Mouse (Mus musculus) olfactory bulb, adult 2 months (tissue): Measurements from ENCODE around the gene Rex1bd. TPM values are rescaled to one million over a fixed set of nuclear protein-coding genes. Genes with fewer than 3 reads are reported as not detected.

ENCODE experiments used
- H3K27ac ChIP-seq: fragments of 200-500 bp; 2 replicates; pipeline ENCODE4 v1.5.1; 2012; ENCODE audit warnings: low read depth, low read length; ENCODE audit not compliant: insufficient read depth
- H3K4me1 ChIP-seq: fragments of 200-500 bp; 2 replicates; pipeline ENCODE4 v1.6.1; 2012; ENCODE audit warnings: low read length; ENCODE audit not compliant: control insufficient read depth, insufficient read depth
- H3K4me3 ChIP-seq: fragments of 200-500 bp; 2 replicates; pipeline ENCODE4 v1.5.1; 2012; ENCODE audit warnings: mild to moderate bottlenecking, low read depth, low read length, moderate library complexity; ENCODE audit not compliant: insufficient read depth
- CTCF ChIP-seq: fragments of 200-500 bp; IDR thresholded peaks from 2 replicates; pipeline ENCODE4 v1.5.1; 2012; ENCODE audit warnings: low read depth, mild to moderate bottlenecking, low read length, moderate library complexity; ENCODE audit not compliant: insufficient read depth
- POLR2A ChIP-seq: fragments of 200-500 bp; IDR thresholded peaks from 2 replicates; pipeline ENCODE4 v1.6.1; 2012; ENCODE audit warnings: mild to moderate bottlenecking, low read depth, low read length, moderate library complexity; ENCODE audit not compliant: insufficient read depth
- WGBS: fragments of 180-500 bp; shearing (Covaris S2); methylation state at CpG from one replicate; pipeline ENCODE4 v1.1.7; 2018; 5-methylcytosine and 5-hydroxymethylcytosine counted together
- polyA plus RNA-seq: library from polyadenylated mRNA; stranded (reverse); fragments of >200 nt; gene quantifications from 2 replicates; pipeline ENCODE4 v1.2.4, GENCODE M21; 2012; ENCODE audit warnings: low replicate concordance; ENCODE audit not compliant: missing spikeins, insufficient read depth, insufficient read length

The Rex1bd gene
- polyA plus RNA-seq, 1 experiment = not detected

DNA sequence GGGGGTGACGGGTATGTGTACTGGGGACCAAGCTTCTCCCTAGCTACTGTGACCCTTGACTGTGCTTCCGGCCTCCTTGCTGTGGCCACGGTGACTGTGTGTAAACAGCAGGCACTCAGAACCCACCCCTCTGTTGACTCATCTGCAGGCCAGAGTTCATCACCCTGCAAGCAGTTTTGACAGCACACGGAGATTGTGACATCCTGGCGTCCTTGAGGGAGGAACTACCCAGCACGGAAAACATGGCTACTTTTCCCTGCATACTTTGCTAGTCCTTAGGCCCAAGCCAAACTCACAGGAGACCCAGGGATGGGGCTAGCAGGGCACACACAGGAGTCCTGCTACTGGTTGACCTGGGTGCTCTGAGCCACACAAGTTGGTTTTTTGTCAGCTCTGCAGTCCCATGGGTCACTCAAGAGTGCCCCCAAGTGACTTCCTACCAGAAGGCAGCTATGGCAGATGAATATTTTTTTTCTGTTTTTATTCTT, 37.7 kb upstream of the Rex1bd start:
- H3K4me3 ChIP-seq = no peak overlapping the region
- WGBS = 74% methylated on average over 6 of the region's 6 CpGs
- TF ChIP-seq CTCF = no peak
- no peak for TF ChIP-seq POLR2A
- H3K27ac ChIP-seq = no peak overlapping the region
- H3K4me1 ChIP-seq = peaks cover 29% of the 10 kb centered on the region

DNA sequence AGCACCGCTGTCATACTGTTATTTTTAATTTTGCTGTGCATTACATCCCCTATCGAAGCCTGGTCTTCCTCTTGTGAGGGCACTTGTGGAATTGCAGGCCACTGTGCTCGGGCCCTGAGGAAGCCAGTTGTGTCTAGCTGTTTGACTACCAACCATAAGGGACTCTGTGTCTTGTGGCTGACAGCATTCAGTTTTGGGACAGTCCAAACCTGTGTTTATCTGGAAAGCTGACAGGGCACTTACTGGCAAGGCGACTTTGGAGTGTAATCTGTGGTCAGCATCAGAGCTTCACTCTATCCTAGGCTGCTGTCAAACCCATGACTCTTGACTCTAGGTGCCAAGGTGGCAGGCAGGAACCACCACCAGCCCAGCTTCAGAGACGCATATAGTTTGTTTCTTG, 34.5 kb upstream of the Rex1bd start:
- Histone ChIP-seq H3K4me3 (0 out of 2 replicates have a peak overlapping the region, but pooled peaks have one; percentile 80), H3K4me1 (peaks cover 31% of the 10 kb centered on the region), H3K27ac (no peak overlapping the region)
- 63% methylated on average over 5 of the region's 5 CpGs for WGBS
- TF ChIP-seq POLR2A (no peak), CTCF (no peak)

DNA sequence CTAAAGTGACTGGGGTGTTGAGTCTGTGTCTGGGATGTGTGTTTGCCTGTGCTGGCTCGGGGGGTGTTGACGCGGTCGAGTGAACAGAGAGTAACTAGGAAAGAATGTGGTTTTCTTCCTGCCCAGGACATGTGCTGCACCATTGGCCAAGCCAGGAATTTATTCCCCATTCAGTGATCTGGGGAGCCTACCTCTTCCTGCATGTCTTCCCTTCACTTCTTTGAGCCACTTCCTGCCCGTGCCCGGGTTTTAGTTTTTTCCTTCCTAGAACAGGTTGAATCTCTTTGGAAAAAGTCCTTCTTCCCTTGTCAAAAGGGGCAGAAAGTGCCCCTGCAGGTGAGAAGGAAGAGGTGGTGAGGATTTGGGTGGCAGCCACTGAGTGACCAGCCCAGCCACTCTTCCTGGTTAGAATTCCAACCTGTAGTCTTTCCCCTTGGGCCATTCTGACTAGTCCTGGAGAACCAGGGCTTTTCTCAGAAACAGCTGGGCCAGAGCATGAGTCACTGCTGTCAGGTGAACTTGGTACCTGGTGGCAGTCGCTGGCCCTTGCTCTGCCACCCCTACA, 34.0 kb upstream of the Rex1bd start:
- H3K27ac ChIP-seq = no peak overlapping the region
- H3K4me1 ChIP-seq = peaks cover 31% of the 10 kb centered on the region
- TF ChIP-seq POLR2A (no peak), CTCF (no peak)
- H3K4me3 ChIP-seq = peak overlapping the region; percentile 80
- WGBS = 28% methylated on average over 7 of the region's 7 CpGs

DNA sequence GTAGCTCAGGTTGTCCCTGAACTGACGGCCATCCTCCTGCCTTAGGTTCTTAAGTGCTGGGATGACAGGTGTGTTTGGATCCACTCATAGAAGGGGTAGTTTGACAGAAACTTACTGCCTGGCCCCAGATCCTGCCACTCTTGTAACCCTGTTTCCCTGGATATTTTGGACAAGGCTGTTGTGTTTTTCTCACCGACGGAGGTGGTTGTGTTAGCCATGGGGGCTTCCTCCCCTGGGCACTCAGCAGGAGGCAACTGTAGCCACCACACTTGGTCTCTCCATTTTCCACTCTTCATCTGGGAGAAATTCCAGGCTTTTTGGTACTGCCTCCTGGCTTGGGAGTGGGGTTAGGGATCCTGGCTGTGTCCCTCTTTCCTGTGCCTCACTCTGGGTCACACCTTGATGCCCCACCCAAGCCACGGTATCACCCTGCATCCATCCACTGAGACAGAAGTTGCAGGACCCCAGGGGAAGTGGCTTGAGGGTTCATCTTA, 33.5 kb upstream of the Rex1bd start:
- Histone ChIP-seq H3K27ac (no peak overlapping the region; the same call in 1 of the 2 replicates), H3K4me1 (peaks cover 28% of the 10 kb centered on the region), H3K4me3 (peak overlapping the region; percentile 80)
- TF ChIP-seq POLR2A = no peak
- no peak for TF ChIP-seq CTCF
- 6% methylated on average over 4 of the region's 4 CpGs for WGBS

DNA sequence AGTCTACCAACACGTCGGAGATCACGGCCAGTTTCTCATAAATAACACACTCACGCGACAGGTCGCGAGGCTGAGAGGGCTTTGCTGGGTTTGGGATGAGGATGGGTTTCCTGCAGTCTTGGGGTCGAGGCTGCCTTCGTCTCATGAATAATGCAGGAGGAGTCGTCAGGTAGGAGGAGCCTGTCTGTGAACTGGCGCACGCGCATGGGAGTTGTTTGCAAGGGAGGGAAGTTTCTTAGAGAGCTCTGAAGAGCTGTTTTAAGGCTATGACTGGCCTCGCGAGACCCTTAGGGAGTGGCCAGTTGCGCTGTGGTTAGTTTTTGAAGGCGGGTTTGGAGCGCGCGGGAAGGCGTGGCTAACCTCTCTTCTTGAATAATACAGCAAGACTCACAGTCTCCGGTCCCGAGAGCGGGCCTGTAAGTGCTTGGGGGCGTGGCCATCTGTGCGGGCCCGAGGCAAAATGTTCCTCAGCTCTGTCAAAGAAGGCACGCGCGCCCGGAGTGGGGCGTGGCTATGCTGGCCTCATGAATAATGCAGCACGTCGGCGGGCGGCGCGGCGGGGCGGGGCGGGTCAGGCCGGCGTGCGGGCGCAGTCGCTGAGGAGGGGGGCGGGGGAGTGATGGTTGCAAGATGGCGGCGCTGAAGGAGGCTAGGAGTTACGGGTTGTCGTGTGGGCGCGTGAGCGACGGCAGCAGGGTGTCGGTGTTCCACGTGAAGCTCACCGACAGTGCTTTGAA, 32.7 kb upstream of the Rex1bd start, which contains the start of gene Ell:
TSS of gene Ell (plus strand) at position 381 of the 737 bp plus-strand sequence.
- Histone ChIP-seq H3K27ac (peak within 1 kb of the TSS; percentile 100), H3K4me1 (peaks cover 27% of the 10 kb centered on the region), H3K4me3 (peak within 1 kb of the TSS; percentile 80)
- under 1% methylated on average over 58 of the region's 58 CpGs for WGBS
- TF ChIP-seq CTCF = no peak
- TF ChIP-seq POLR2A = peak; percentile 62

DNA sequence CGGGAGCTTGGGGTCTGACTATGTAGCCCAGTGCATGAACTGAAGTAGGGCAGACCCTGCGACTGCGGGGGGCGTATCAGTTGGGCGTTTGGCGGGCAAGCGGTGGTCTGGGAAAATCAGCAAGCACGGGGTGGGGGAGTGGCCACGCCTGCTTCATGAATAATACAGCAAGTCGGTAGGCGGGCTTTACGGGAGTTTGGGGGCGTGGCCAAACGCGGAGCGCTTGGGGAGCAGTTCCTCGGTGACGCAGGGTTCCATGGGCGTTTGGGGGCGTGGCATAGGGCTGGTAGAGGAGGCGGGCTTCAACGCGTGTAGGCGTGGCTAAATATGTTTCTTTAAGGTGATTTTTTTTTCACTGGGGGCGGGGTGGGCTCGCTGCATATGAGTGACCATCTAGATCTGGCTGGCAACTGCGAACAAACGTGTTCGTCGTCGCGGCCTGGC, 32.1 kb upstream of the Rex1bd start:
- TF ChIP-seq CTCF (no peak), POLR2A (no peak)
- Histone ChIP-seq H3K4me3 (peak overlapping the region; percentile 80), H3K4me1 (peaks cover 22% of the 10 kb centered on the region), H3K27ac (peak overlapping the region; percentile 100)
- under 1% methylated on average over 32 of the region's 32 CpGs for WGBS

DNA sequence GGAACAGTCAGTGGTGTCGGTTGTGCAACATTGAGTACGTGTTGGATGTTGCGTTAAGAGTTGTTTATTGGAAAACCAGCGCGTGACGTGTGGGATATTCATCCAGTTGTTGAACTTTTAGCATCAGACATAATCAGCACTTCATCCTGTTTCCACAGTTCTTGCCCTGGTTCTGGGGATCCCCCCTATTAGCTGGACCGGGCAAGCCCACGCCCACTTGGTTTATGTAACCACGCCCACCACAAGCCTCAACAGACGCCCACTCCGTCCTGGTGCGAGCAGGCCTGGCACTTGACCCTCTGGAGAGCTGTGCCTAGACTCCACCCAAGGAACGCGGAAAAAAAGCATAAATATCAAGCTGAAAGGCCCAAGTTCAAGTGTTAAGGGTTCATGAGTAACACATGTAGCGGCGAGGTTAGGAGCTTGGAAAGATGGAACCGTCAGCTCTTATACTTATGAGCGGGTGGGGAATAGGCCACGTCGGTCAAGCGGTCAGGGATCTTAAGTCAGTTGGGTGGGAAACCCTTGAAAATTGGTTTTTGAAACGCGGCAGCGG, 31.6 kb upstream of the Rex1bd start:
- peaks cover 18% of the 10 kb centered on the region for H3K4me1 ChIP-seq
- H3K27ac ChIP-seq = peak overlapping the region; percentile 46; the same call in 1 of the 2 replicates
- 15% methylated on average over 24 of the region's 24 CpGs for WGBS
- TF ChIP-seq POLR2A = no peak
- no peak for TF ChIP-seq CTCF
- H3K4me3 ChIP-seq = peak overlapping the region; percentile 56

DNA sequence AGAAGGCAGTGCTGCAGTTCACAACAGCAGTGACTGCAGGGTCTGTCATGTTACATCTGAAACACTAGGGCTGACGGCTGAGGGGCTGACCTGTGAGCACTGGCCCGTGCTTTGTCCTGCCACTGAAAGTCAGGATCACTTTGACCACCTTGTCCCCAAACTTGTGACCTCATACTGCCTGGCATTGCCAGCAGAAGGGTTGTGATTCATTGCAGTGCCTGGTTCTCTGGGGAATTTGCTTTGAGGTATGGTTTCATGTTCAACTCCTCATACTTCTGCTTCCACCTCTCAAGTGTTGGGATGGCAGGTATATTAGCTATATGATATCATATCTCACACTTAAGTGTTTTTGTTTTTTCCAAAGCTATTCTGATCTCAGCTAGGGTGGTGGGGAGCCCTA, 29.1 kb upstream of the Rex1bd start:
- TF ChIP-seq CTCF (no peak), POLR2A (no peak)
- WGBS = 91% methylated on average over 2 of the region's 2 CpGs
- no peak overlapping the region for H3K4me3 ChIP-seq

DNA sequence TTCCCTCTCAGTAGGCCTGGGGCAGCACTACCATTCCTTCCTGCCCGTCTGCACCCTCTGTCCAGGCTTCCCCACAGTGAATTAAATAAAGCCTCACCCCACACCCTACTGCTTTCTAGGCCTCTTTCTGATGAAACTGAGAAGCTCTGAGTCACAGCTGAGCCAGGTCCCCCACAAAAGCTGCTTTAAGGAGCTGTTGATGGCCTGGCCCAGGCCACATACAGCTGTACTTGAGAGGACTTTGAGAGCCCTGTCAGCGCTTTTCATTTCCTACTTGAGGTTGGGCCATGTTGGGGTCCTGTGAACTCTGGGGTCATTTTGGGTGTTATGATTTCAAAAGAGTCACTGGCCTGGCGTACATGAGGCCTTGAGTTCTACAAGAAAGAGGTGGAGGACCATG, 28.7 kb upstream of the Rex1bd start:
- H3K4me3 ChIP-seq = no peak overlapping the region
- whole genome bisulfite sequencing = 83% methylated on average over 3 of the region's 3 CpGs
- TF ChIP-seq CTCF (no peak), POLR2A (no peak)
- peaks cover 8% of the 10 kb centered on the region for H3K4me1 ChIP-seq
- H3K27ac ChIP-seq = no peak overlapping the region

More for the DNA sequence above, 29.1 kb upstream of the Rex1bd start:
- H3K27ac ChIP-seq = no peak overlapping the region
- H3K4me1 ChIP-seq = peaks cover 13% of the 10 kb centered on the region
